Mouse (Mus musculus): Measurements from ENCODE around the gene Gm3435. TPM values are rescaled to one million over a fixed set of nuclear protein-coding genes. Genes with fewer than 3 reads are reported as not detected.
"Not testable (repeated sequence)": the region's sequence is repeated elsewhere in the genome, so short reads cannot be mapped to it uniquely, and the experiment has no call there.

Gm3435 gene
- total RNA-seq (2014; fragmentation: Nextera tagmentation) (10.3 and 12.2 TPM in 2 replicates), total RNA-seq (2017) (13.9 and 15.1 TPM in 2 replicates), polyA plus RNA-seq (2012) (0.41 and 1.3 TPM in 2 replicates)

GRCm38 (mm10) chr17:15009706-15010413, at the start of gene Gm3435:
TSS of gene Gm3435 (plus strand) at chr17:15010176.
- H3K27me3 ChIP-seq (ENCODE audit: insufficient read depth, low read length); H3K4me3 ChIP-seq (ENCODE audit: low read depth, low read length); H3K4me1 ChIP-seq (ENCODE audit: insufficient read depth, low read depth, low read length); H3K9me3 ChIP-seq (replicated peaks); H3K36me3 ChIP-seq (replicated peaks); DNase-seq (ENCODE audit: low spot score): not testable (repeated sequence)
- ATAC-seq (ENCODE audit: extremely low read depth, insufficient number of reproducible peaks, low FRiP score, poor library complexity, severe bottlenecking), result peak; percentile 82

GRCm38 (mm10) chr17:14960520-14960919, 49.5 kb upstream of the Gm3435 start:
- Histone ChIP-seq H3K36me3 (replicated peaks) (peaks cover 26% of the 10 kb centered on the region), H3K4me3 (ENCODE audit: low read depth, low read length) (peak overlapping the region; percentile 84), H3K27me3 (ENCODE audit: insufficient read depth, low read length) (no peaks in the 10 kb centered on the region), H3K4me1 (ENCODE audit: insufficient read depth, low read depth, low read length) (peaks cover 19% of the 10 kb centered on the region), H3K9me3 (replicated peaks) (no peaks in the 10 kb centered on the region)
- DNase-seq (ENCODE audit: low spot score), result peak; percentile 10
- TF ChIP-seq CTCF (IDR thresholded peaks at IDR 0.05; ENCODE audit: low read depth, low read length) (no peak), GATA2 (IDR thresholded peaks at IDR 0.05; ENCODE audit: borderline replicate concordance, low read depth, low read length) (no peak), GATA1 (IDR thresholded peaks at IDR 0.05; ENCODE audit: borderline replicate concordance, low read length) (no peak), POLR2AphosphoS5 (IDR thresholded peaks at IDR 0.05; ENCODE audit: insufficient replicate concordance, low read depth, low read length) (no peak), TAL1 (conservative IDR thresholded peaks at IDR 0.05; ENCODE audit: low read depth, low read length) (no peak)
- no peak for ATAC-seq (ENCODE audit: extremely low read depth, insufficient number of reproducible peaks, low FRiP score, poor library complexity, severe bottlenecking)

GRCm38 (mm10) chr17:14960951-14961556, 48.9 kb upstream of the Gm3435 start, which contains the start of gene Phf10:
TSS of gene Phf10 (minus strand) at chr17:14961273.
- not testable (repeated sequence) for H3K9me3 ChIP-seq (replicated peaks); H3K27me3 ChIP-seq (ENCODE audit: insufficient read depth, low read length); DNase-seq (ENCODE audit: low spot score); ATAC-seq (ENCODE audit: extremely low read depth, insufficient number of reproducible peaks, low FRiP score, poor library complexity, severe bottlenecking)
- peaks cover 26% of the 10 kb centered on the region for H3K36me3 ChIP-seq (replicated peaks)
- peaks cover 19% of the 10 kb centered on the region for H3K4me1 ChIP-seq (ENCODE audit: insufficient read depth, low read depth, low read length)
- H3K4me3 ChIP-seq (ENCODE audit: low read depth, low read length), result peak within 1 kb of the TSS; percentile 84

- Histone ChIP-seq H3K36me3 (replicated peaks) (peaks cover 20% of the 10 kb centered on the region), H3K4me1 (ENCODE audit: insufficient read depth, low read depth, low read length) (peaks cover 15% of the 10 kb centered on the region)
- not testable (repeated sequence) for H3K27me3 ChIP-seq (ENCODE audit: insufficient read depth, low read length); H3K9me3 ChIP-seq (replicated peaks); DNase-seq (ENCODE audit: low spot score); H3K4me3 ChIP-seq (ENCODE audit: low read depth, low read length)
- ATAC-seq (ENCODE audit: extremely low read depth, insufficient number of reproducible peaks, low FRiP score, poor library complexity, severe bottlenecking), result peak; percentile 68
These were observed 48.3 kb upstream of the Gm3435 start for GRCm38 (mm10) chr17:14961557-14962154.

GRCm38 (mm10) chr17:14968373-14968913, 41.5 kb upstream of the Gm3435 start:
- peak; percentile 78 for ATAC-seq (ENCODE audit: extremely low read depth, insufficient number of reproducible peaks, low FRiP score, poor library complexity, severe bottlenecking)
- H3K27me3 ChIP-seq (ENCODE audit: insufficient read depth, low read length); H3K4me1 ChIP-seq (ENCODE audit: insufficient read depth, low read depth, low read length); H3K9me3 ChIP-seq (replicated peaks); H3K4me3 ChIP-seq (ENCODE audit: low read depth, low read length); DNase-seq (ENCODE audit: low spot score); H3K36me3 ChIP-seq (replicated peaks): not testable (repeated sequence)

- H3K36me3 ChIP-seq (replicated peaks); H3K27me3 ChIP-seq (ENCODE audit: insufficient read depth, low read length); DNase-seq (ENCODE audit: low spot score); H3K4me1 ChIP-seq (ENCODE audit: insufficient read depth, low read depth, low read length); H3K9me3 ChIP-seq (replicated peaks): not testable (repeated sequence)
- peak overlapping the region; percentile 42; the same call in 1 of the 2 replicates for H3K4me3 ChIP-seq (ENCODE audit: low read depth, low read length)
- ATAC-seq (ENCODE audit: extremely low read depth, insufficient number of reproducible peaks, low FRiP score, poor library complexity, severe bottlenecking), result peak; percentile 57
These were observed 32.1 kb upstream of the Gm3435 start for GRCm38 (mm10) chr17:14977718-14978361.

DNA sequence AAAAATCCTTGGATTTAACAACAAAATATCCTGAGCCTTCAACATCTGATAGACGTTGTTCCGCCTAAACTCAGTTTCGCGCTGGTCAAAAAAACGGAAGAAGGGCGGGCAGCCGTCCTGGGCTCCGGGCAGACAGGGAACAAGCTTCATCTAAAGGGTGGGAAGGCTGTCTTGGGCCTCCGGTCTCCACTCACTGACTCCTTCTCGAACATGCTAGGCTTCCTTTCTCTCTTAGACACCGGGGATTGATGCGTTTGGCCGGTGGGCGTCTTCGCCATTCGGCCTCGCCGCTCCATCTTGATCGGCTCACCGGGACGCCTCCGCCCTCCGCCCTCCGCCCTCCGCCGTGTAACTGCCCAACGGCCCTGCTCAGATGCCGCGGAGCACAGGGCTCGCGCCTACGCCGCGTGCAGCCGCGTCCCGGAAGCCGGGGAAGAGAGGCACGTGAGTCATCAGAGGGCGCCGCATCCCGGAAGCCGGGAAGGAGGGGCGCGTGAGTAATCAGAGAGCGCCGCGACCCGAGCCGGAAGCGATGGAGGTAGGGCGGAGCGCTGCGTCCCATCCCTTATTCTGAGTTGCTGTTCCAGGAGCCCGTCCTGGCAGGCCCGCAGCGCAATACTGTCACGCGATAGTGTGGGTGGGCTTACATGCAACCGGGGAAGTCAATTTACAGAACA, 31.5 kb upstream of the Gm3435 start, which contains the start of the genes 9030025P20Rik and Gm3417:
Gene 9030025P20Rik (plus strand): TSS at position 107 of the 677 bp plus-strand sequence.
Gene Gm3417 (minus strand): TSS at position 429 of the 677 bp plus-strand sequence.
- H3K27me3 ChIP-seq (ENCODE audit: insufficient read depth, low read length); H3K36me3 ChIP-seq (replicated peaks); DNase-seq (ENCODE audit: low spot score); H3K4me1 ChIP-seq (ENCODE audit: insufficient read depth, low read depth, low read length); H3K9me3 ChIP-seq (replicated peaks): not testable (repeated sequence)
- peak; percentile 83 for ATAC-seq (ENCODE audit: extremely low read depth, insufficient number of reproducible peaks, low FRiP score, poor library complexity, severe bottlenecking)
- peak within 1 kb of the TSS; percentile 42; the same call in 1 of the 2 replicates for H3K4me3 ChIP-seq (ENCODE audit: low read depth, low read length)

DNA sequence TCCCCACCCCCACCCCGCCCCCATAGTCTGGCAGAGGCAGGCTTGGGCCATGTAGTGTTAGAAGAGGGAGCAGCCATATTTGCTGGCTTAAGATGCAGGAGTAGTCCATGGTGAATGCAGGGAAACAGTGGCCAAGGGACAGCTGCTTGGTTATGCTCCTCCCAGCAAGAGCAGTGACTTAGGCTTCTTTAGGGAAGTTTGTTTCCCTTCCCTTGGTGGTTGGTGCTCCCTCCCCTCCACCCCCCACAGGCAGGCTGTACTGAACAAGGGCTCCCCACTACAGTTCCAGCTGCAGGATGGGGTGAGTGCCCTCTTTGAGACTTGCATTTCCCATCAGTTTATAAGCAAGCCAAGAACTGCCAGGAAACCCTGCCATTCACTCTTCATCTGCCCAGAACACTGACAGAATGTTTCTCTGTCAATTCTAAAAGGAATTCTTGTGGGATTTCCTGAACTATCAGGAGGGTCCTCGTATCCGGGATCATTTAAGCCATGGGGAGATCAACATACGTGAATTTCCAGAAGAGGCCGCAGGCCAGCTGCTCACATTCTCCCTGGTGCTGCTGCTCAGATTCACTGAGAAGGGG, 19.8 kb upstream of the Gm3435 start:
- not testable (repeated sequence) for H3K9me3 ChIP-seq (replicated peaks); H3K27me3 ChIP-seq (ENCODE audit: insufficient read depth, low read length); H3K4me1 ChIP-seq (ENCODE audit: insufficient read depth, low read depth, low read length); DNase-seq (ENCODE audit: low spot score); H3K36me3 ChIP-seq (replicated peaks)
- H3K4me3 ChIP-seq (ENCODE audit: low read depth, low read length), result peak overlapping the region; percentile 49; the same call in 1 of the 2 replicates
- ATAC-seq (ENCODE audit: extremely low read depth, insufficient number of reproducible peaks, low FRiP score, poor library complexity, severe bottlenecking), result peak; percentile 36

- H3K9me3 ChIP-seq (replicated peaks); H3K4me1 ChIP-seq (ENCODE audit: insufficient read depth, low read depth, low read length); DNase-seq (ENCODE audit: low spot score); H3K36me3 ChIP-seq (replicated peaks); ATAC-seq (ENCODE audit: extremely low read depth, insufficient number of reproducible peaks, low FRiP score, poor library complexity, severe bottlenecking); H3K27me3 ChIP-seq (ENCODE audit: insufficient read depth, low read length); H3K4me3 ChIP-seq (ENCODE audit: low read depth, low read length): not testable (repeated sequence)
These were observed 17.3 kb upstream of the Gm3435 start for GRCm38 (mm10) chr17:14992522-14993138.

Data from G1E (cell line).